Mouse (Mus musculus) liver, postnatal 0 days (tissue): Measurements from ENCODE around the gene Usp47. TPM values are rescaled to one million over a fixed set of nuclear protein-coding genes. Genes with fewer than 3 reads are reported as not detected.

Source experiments
- ATAC-seq: fragments of 200-750 bp; cut with Nextera tagmentation; 2 replicates; pipeline ENCODE4 v1.8.0; 2017; ENCODE audit warnings: mild to moderate bottlenecking, moderate library complexity
- DNase-seq: peaks from one replicate; pipeline ENCODE4 v3.0.0-alpha.2; 2016
- H3K27ac ChIP-seq: fragments of 300-500 bp; sonication (generic); 2 replicates; pipeline ENCODE4 v1.5.1; 2014; ENCODE audit warnings: antibody characterized with exemption, moderate library complexity, mild to moderate bottlenecking, low read depth
- H3K27me3 ChIP-seq: fragments of 300-500 bp; sonication (generic); 2 replicates; pipeline ENCODE4 v1.6.1; 2014; ENCODE audit warnings: low read length, control low read depth, mixed read lengths; ENCODE audit not compliant: insufficient read depth
- H3K36me3 ChIP-seq: fragments of 300-500 bp; sonication (generic); replicated peaks from 2 replicates; pipeline ENCODE4 v1.6.1; 2014; ENCODE audit warnings: mild to moderate bottlenecking, control low read depth, low read length, moderate library complexity, mixed read lengths; ENCODE audit not compliant: insufficient read depth
- H3K4me1 ChIP-seq: fragments of 300-500 bp; sonication (generic); 2 replicates; pipeline ENCODE4 v1.6.1; 2014; ENCODE audit warnings: antibody characterized with exemption, mild to moderate bottlenecking, control low read depth; ENCODE audit not compliant: insufficient read depth
- H3K4me2 ChIP-seq: fragments of 300-500 bp; sonication (generic); 2 replicates; pipeline ENCODE4 v1.6.1; 2014; ENCODE audit warnings: low read depth, mild to moderate bottlenecking, low read length, moderate library complexity, mixed read lengths
- H3K4me3 ChIP-seq: fragments of 300-500 bp; sonication (generic); 2 replicates; pipeline ENCODE4 v1.5.1; 2014; ENCODE audit warnings: low read depth, low read length
- H3K9ac ChIP-seq: fragments of 300-500 bp; sonication (generic); replicated peaks from 2 replicates; pipeline ENCODE4 v1.6.1; 2014; ENCODE audit warnings: mild to moderate bottlenecking, moderate library complexity
- H3K9me3 ChIP-seq: fragments of 300-500 bp; sonication (generic); 2 replicates; pipeline ENCODE4 v1.6.1; 2016; ENCODE audit warnings: mild to moderate bottlenecking, control low read depth, low read length, mixed read lengths
- CTCF ChIP-seq: sonication (generic); IDR thresholded peaks from 2 replicates; pipeline ENCODE4 v1.5.1; 2016; ENCODE audit warnings: antibody characterized with exemption, low read depth
- EP300 ChIP-seq: IDR thresholded peaks from 2 replicates; pipeline ENCODE4 v1.6.1; 2016; ENCODE audit warnings: antibody characterized with exemption, low read depth, mild to moderate bottlenecking
- WGBS: fragments of 180-500 bp; shearing (Covaris S2); extraction: QIAGEN DNeasy Blood & Tissue Kit; methylation state at CpG from one replicate; pipeline ENCODE4 v1.1.7; 2014; ENCODE audit not compliant: insufficient replicate concordance; 5-methylcytosine and 5-hydroxymethylcytosine counted together
- polyA plus RNA-seq: library from polyadenylated mRNA; unstranded; fragments of >200 nt; fragmentation: Nextera tagmentation; extraction: Ambion mirVana; gene quantifications from 2 replicates; pipeline ENCODE4 v1.2.1, GENCODE M21; 2015

Usp47 gene
- polyA plus RNA-seq, 1 experiment from 2014 or later: 14.4 TPM

DNA sequence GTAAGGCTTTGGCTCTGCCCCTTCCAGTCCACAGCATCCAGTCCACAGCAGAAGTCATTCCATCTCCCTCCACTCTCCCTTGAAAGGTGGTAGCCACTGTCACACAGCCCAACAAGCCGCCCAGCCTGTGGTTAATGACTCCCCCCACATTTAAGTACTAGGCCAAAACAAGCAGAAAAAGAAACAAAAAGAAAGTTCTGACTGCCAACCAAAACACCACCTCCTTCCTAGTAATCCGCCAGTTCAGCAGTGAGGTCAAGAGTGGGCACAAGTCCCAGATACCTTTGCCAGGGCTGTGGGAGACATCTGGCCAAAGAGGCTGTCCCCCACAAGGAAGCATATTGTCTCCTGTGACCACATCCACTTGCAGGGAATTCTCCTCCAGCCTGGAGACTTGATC lies 124.7 kb downstream of the Usp47 start:
- Histone ChIP-seq H3K4me1 (no peaks in the 10 kb centered on the region; the same call in 1 of the 2 replicates), H3K36me3 (no peaks in the 10 kb centered on the region), H3K4me3 (no peak overlapping the region), H3K9me3 (no peaks in the 10 kb centered on the region), H3K9ac (no peak overlapping the region), H3K27me3 (no peaks in the 10 kb centered on the region), H3K27ac (no peak overlapping the region), H3K4me2 (no peak overlapping the region)
- ATAC-seq (no peak), DNase-seq (no peak)
- WGBS: 72% methylated on average over 2 of the region's 2 CpGs
- TF ChIP-seq CTCF (no peak), EP300 (no peak)

DNA sequence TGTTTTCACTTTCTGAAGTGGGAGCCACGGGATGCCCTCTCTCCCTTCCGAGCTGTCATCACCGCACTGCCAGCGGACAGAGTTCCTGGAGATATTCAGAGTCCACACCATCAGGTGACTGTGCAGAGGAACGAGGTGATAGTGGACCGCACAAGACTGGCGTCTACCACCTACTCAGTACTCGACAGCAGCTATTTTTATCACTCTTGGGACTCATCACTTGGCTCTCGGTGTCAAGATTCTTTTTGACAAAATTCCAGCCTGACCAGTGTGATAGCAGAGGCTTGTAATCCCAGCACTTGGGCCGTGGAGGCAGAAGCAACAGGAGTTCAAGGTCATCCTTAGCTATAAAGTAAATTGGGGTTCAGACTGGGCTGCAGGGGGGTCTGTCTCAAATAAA lies 125.8 kb downstream of the Usp47 start:
- no peaks in the 10 kb centered on the region for H3K9me3 ChIP-seq
- DNase-seq: no peak
- H3K4me2 ChIP-seq: no peak overlapping the region
- no peak overlapping the region for H3K27ac ChIP-seq
- 69% methylated on average over 10 of the region's 10 CpGs for WGBS
- H3K9ac ChIP-seq: no peak overlapping the region
- H3K4me1 ChIP-seq: no peaks in the 10 kb centered on the region
- H3K27me3 ChIP-seq: no peaks in the 10 kb centered on the region
- TF ChIP-seq CTCF: no peak
- no peak for TF ChIP-seq EP300
- no peak overlapping the region for H3K4me3 ChIP-seq
- no peak for ATAC-seq
- no peaks in the 10 kb centered on the region for H3K36me3 ChIP-seq

DNA sequence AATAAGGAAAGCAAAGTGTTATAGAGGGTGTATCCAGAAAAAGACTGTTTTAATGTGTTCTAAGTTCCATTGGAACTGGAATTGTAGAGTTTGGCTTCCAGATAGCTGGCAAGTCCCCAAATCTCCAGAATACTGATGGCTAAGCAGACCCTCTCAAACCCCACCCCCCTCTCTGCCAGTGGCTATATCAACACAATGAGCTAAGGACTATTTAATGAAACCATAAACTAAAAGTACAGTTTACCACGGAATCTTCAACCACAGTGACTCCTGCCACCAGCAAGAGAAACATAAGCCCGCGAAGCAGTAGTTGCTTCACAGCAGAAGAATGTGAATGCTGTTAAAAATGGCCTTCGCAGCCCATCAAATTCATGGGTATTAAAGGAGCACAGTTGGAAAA lies 131.1 kb downstream of the Usp47 start:
- ATAC-seq: no peak
- Histone ChIP-seq H3K4me3 (no peak overlapping the region), H3K4me2 (no peak overlapping the region), H3K36me3 (no peaks in the 10 kb centered on the region), H3K27ac (no peak overlapping the region), H3K9ac (no peak overlapping the region), H3K4me1 (peaks cover 5% of the 10 kb centered on the region; the same call in 1 of the 2 replicates), H3K9me3 (no peaks in the 10 kb centered on the region), H3K27me3 (peaks cover 12% of the 10 kb centered on the region; the same call in 1 of the 2 replicates)
- no peak for DNase-seq
- TF ChIP-seq CTCF: no peak
- 66% methylated on average over 4 of the region's 4 CpGs for WGBS

DNA sequence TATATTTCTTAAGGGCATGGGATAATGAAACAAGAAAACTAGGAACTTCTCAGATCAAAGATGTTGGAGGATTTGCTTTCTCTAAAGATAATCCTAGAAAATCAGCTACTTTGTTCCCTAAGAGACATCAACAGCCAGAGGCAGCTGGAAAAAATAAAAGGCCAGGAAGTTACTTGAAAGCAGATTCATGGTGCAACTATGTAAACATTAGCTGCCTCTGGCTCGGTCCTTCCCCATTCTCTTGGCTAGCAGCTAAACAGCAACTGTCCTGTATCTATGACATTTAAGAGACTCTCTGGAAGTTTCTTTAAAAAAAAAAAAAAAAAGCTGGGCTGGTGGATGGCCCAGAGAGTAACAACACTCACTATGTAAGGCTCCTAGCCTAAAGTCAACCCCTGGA lies 131.9 kb downstream of the Usp47 start:
- TF ChIP-seq CTCF (no peak), EP300 (no peak)
- WGBS: 20% methylated on average over 1 of the region's 1 CpGs
- H3K4me2 ChIP-seq: no peak overlapping the region
- H3K9me3 ChIP-seq: no peaks in the 10 kb centered on the region
- no peak overlapping the region for H3K27ac ChIP-seq
- peaks cover 12% of the 10 kb centered on the region; the same call in 1 of the 2 replicates for H3K27me3 ChIP-seq
- H3K4me1 ChIP-seq: peaks cover 5% of the 10 kb centered on the region; the same call in 1 of the 2 replicates
- ATAC-seq (no peak), DNase-seq (no peak)
- H3K9ac ChIP-seq: no peak overlapping the region
- no peak overlapping the region for H3K4me3 ChIP-seq
- H3K36me3 ChIP-seq: no peaks in the 10 kb centered on the region

DNA sequence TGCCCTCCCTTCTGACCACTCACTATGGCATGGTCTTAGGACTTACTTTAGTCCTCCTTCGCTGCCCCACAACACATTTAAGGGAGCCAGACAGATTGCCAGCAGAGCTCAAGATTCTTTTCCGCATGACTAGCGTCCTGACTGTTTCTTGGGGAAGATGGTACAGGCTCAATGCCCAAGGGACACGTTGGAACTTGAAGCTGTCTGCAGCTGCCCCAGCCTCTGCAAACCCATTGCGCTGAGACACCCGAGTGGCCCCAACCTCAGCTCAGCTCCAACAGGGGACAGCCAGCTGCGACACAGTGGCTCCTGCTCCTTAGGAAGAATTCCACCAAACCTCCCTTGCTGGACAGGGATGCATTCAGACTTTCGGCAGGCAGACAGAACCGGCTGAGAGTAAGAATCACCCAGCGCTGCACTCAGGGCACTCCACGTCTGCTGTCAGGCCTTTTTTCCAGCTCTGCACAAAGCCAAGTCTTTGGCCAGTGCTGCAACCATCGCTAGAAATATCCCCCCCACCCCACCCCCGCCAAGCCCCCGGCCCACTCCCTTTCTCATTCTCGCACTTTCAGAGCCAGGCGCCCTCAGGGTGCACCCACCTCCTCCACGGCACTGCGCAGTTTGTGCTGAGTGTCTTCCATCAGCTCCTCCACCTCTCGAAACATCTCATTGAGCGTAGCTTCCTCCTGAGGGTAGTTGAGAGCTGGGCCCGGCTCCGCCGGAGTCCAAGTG lies 134.4 kb downstream of the Usp47 start:
- Histone ChIP-seq H3K9ac (0 out of 2 replicates have a peak overlapping the region, but pooled peaks have one; percentile 11), H3K27ac (no peak overlapping the region), H3K9me3 (no peaks in the 10 kb centered on the region), H3K4me3 (peak overlapping the region; percentile 38), H3K4me1 (peaks cover 5% of the 10 kb centered on the region; the same call in 1 of the 2 replicates), H3K4me2 (peak overlapping the region; percentile 68), H3K27me3 (peaks cover 12% of the 10 kb centered on the region; the same call in 1 of the 2 replicates), H3K36me3 (no peaks in the 10 kb centered on the region)
- TF ChIP-seq EP300 (no peak), CTCF (no peak)
- DNase-seq (peak; percentile 26), ATAC-seq (no peak)
- 16% methylated on average over 23 of the region's 23 CpGs for WGBS

DNA sequence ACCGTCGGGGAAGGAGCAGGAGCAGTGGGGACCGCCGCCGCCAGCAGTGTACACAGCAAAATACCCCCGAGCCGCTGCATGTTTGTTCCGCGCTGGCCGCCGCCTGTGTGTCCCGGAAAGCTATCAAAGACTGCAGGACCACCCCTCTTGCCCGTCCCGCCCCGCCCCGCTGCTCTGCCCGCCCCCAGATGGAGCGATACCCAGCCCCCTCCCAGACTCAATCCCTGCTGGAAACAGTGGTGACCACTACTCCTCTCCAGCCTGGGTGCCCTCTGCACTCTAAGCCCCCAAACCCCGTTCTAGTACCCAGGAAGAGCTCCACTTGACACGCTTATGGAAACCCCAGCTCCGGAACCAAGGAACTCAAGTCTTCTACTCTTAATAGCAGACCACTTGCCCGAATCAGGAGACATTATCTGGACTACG lies 135.0 kb downstream of the Usp47 start:
- Histone ChIP-seq H3K4me2 (peak overlapping the region; percentile 68), H3K36me3 (no peaks in the 10 kb centered on the region), H3K9me3 (no peaks in the 10 kb centered on the region), H3K27me3 (peaks cover 12% of the 10 kb centered on the region; the same call in 1 of the 2 replicates), H3K4me3 (peak overlapping the region; percentile 38), H3K27ac (no peak overlapping the region), H3K9ac (peak overlapping the region; percentile 11; the same call in 1 of the 2 replicates), H3K4me1 (peaks cover 5% of the 10 kb centered on the region; the same call in 1 of the 2 replicates)
- TF ChIP-seq EP300 (no peak), CTCF (no peak)
- no peak for ATAC-seq
- DNase-seq: peak; percentile 23
- 8% methylated on average over 20 of the region's 23 CpGs for WGBS
